Mouse (Mus musculus) cortical plate, adult 2 months (tissue): ENCODE measurements around the gene Acadsb.

Experiments used
- CTCF ChIP-seq: fragments of 200-500 bp; IDR thresholded peaks from 2 replicates; pipeline ENCODE4 v1.5.1; 2011; ENCODE audit warnings: mild to moderate bottlenecking, control low read depth, low read length; ENCODE audit not compliant: insufficient read depth; ENCODE audit errors: extremely low read depth
- POLR2A ChIP-seq: fragments of 200-500 bp; IDR thresholded peaks from 2 replicates; pipeline ENCODE4 v1.6.1; 2011; ENCODE audit warnings: mild to moderate bottlenecking, low read length, control low read depth; ENCODE audit not compliant: insufficient read depth; ENCODE audit errors: extremely low read depth

GRCm38 (mm10) chr7:131434276-131434675, 23.9 kb downstream of the Acadsb start:
- no peak for TF ChIP-seq CTCF
- TF ChIP-seq POLR2A: no peak
